Comparison of ENCODE assay signal across 19 mouse cellular contexts in the genomic region with DNA sequence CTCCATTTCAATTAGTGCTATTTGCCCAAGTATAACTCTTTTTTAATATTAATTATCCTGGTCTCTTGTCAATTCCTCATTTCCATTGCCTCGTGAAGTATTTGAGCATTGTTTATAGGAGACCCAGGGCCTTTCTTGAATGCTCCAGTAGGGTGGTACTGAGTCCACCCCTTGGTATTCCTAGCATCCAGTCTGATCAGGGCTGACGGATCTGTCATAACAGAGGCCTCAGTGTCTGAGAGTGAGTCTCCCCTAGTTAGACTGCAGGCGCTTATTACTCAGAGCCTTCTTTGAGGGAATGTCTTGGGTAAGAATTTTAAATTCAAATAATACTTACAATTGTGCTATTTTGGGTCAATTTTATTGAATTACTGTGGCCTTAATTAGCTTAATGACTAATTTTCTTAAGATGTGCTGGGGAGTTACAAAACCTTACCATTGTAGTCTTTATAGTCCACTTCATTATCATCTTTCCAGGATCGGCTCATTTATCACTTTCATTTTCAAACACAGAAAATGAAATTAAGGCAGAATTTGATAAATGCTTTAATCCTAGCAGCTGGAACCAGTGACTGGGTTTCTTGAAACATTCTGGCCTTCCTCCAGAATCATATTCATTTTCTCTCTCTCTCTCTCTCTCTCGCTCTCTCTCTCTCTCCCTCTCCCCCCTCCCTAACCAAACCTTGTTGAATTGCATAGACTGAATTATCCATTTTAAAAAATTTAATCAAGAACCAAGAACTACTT.
DNase-seq lines count a peak whose midpoint lies in the region; ATAC-seq lines count a peak whose summit lies in the region.
"Had no signal": no experiment of that assay in that cellular context is flagged by ENCODE, and none has a peak within 500 bp of the region (broad histone marks: within the 10 kb centered on the region; RNA-seq: fewer than 3 reads in every experiment).

No protein-coding gene starts in this region.

- no peaks in the 10 kb centered on the region for H3K27me3 ChIP-seq in forebrain, embryonic 14.5 days (replicated peaks; ENCODE audit: control insufficient read depth, insufficient read depth, low read length)
- H3K27me3 ChIP-seq in forebrain, embryonic 10.5 days (ENCODE audit: poor library complexity, severe bottlenecking), result no peaks in the 10 kb centered on the region
- H3K27me3 ChIP-seq in hindbrain, embryonic 12.5 days, result no peaks in the 10 kb centered on the region
- no peaks in the 10 kb centered on the region for H3K27me3 ChIP-seq in hindbrain, embryonic 16.5 days (replicated peaks; ENCODE audit: control insufficient read depth, insufficient read depth, low read length)
- no peaks in the 10 kb centered on the region for H3K27me3 ChIP-seq in heart, embryonic 12.5 days (replicated peaks)
- H3K27me3 ChIP-seq: heart, embryonic 15.5 days had no signal

- H3K9me3 ChIP-seq in forebrain, embryonic 14.5 days (replicated peaks; ENCODE audit: control insufficient read depth, low read length), result no peaks in the 10 kb centered on the region
- no peaks in the 10 kb centered on the region for H3K9me3 ChIP-seq in forebrain, embryonic 10.5 days
- H3K9me3 ChIP-seq in hindbrain, embryonic 12.5 days (replicated peaks), result no peaks in the 10 kb centered on the region
- H3K9me3 ChIP-seq in hindbrain, embryonic 16.5 days (ENCODE audit: control insufficient read depth, low read length), result no peaks in the 10 kb centered on the region
- no peaks in the 10 kb centered on the region for H3K9me3 ChIP-seq in heart, embryonic 12.5 days (replicated peaks)
- H3K9me3 ChIP-seq: embryonic facial prominence, embryonic 10.5 days; heart, embryonic 10.5 days; heart, embryonic 15.5 days had no signal

- H3K4me1 ChIP-seq in forebrain, embryonic 14.5 days (ENCODE audit: control insufficient read depth, insufficient read depth, low read length), result peaks cover 9% of the 10 kb centered on the region; the same call in 1 of the 2 replicates
- peaks cover 26% of the 10 kb centered on the region for H3K4me1 ChIP-seq in forebrain, embryonic 10.5 days
- H3K4me1 ChIP-seq in hindbrain, embryonic 12.5 days, result peaks cover 12% of the 10 kb centered on the region
- H3K4me1 ChIP-seq in hindbrain, embryonic 16.5 days (ENCODE audit: control insufficient read depth, insufficient read depth, low read depth, low read length), result peaks cover 10% of the 10 kb centered on the region
- no peaks in the 10 kb centered on the region for H3K4me1 ChIP-seq in heart, embryonic 12.5 days (replicated peaks)
- H3K4me1 ChIP-seq: heart, embryonic 10.5 days; heart, embryonic 15.5 days had no signal

- H3K4me3 ChIP-seq in forebrain, embryonic 14.5 days (ENCODE audit: low read depth, low read length), result no peak overlapping the region
- no peak overlapping the region for H3K4me3 ChIP-seq in forebrain, embryonic 10.5 days
- H3K4me3 ChIP-seq in hindbrain, embryonic 12.5 days, result no peak overlapping the region
- H3K4me3 ChIP-seq in hindbrain, embryonic 16.5 days (ENCODE audit: low read length), result no peak overlapping the region
- no peak overlapping the region for H3K4me3 ChIP-seq in heart, embryonic 12.5 days
- H3K4me3 ChIP-seq: embryonic facial prominence, embryonic 10.5 days; heart, embryonic 10.5 days; heart, embryonic 15.5 days had no signal

- H3K9ac ChIP-seq in forebrain, embryonic 14.5 days (ENCODE audit: low read length), result no peak overlapping the region
- H3K9ac ChIP-seq in hindbrain, embryonic 12.5 days, result no peak overlapping the region
- no peak overlapping the region for H3K9ac ChIP-seq in hindbrain, embryonic 16.5 days (ENCODE audit: low read depth, low read length)
- H3K9ac ChIP-seq in heart, embryonic 12.5 days, result no peak overlapping the region
- H3K9ac ChIP-seq: heart, embryonic 15.5 days; hindbrain, embryonic 14.5 days had no signal

- 0 out of 2 replicates have a peak, but pooled peaks cover 3% of the 10 kb centered on the region for H3K36me3 ChIP-seq in forebrain, embryonic 14.5 days (ENCODE audit: control insufficient read depth, insufficient read depth, low read length)
- H3K36me3 ChIP-seq in forebrain, embryonic 10.5 days (replicated peaks), result no peaks in the 10 kb centered on the region
- no peaks in the 10 kb centered on the region for H3K36me3 ChIP-seq in hindbrain, embryonic 12.5 days
- no peaks in the 10 kb centered on the region for H3K36me3 ChIP-seq in hindbrain, embryonic 16.5 days (ENCODE audit: control insufficient read depth, insufficient read depth, low read length)
- no peaks in the 10 kb centered on the region for H3K36me3 ChIP-seq in heart, embryonic 12.5 days
- H3K36me3 ChIP-seq: embryonic facial prominence, embryonic 10.5 days; heart, embryonic 10.5 days; heart, embryonic 15.5 days had no signal

- no peak overlapping the region for H3K4me2 ChIP-seq in forebrain, embryonic 14.5 days (ENCODE audit: low read length)
- H3K4me2 ChIP-seq in hindbrain, embryonic 12.5 days (replicated peaks), result no peak overlapping the region
- H3K4me2 ChIP-seq in hindbrain, embryonic 16.5 days (ENCODE audit: low read length), result no peak overlapping the region
- H3K4me2 ChIP-seq in heart, embryonic 12.5 days, result no peak overlapping the region
- H3K4me2 ChIP-seq: heart, embryonic 15.5 days; hindbrain, embryonic 14.5 days had no signal

- ATAC-seq in forebrain, embryonic 14.5 days, result peak; percentile 47
- 0 out of 2 replicates have a peak, but pooled peaks have one; percentile 66 for ATAC-seq in hindbrain, embryonic 12.5 days (ENCODE audit: low FRiP score)
- no peak for ATAC-seq in hindbrain, embryonic 16.5 days
- no peak for ATAC-seq in heart, embryonic 12.5 days (ENCODE audit: insufficient number of reproducible peaks, low FRiP score)
- ATAC-seq: intestine, embryonic 16.5 days had no signal

- H3K27ac ChIP-seq in forebrain, embryonic 14.5 days (ENCODE audit: low read depth, low read length), result no peak overlapping the region
- H3K27ac ChIP-seq in forebrain, embryonic 10.5 days, result no peak overlapping the region
- no peak overlapping the region for H3K27ac ChIP-seq in hindbrain, embryonic 12.5 days
- no peak overlapping the region for H3K27ac ChIP-seq in hindbrain, embryonic 16.5 days (ENCODE audit: low read depth, low read length)
- no peak overlapping the region for H3K27ac ChIP-seq in heart, embryonic 12.5 days (ENCODE audit: poor library complexity, severe bottlenecking)
- H3K27ac ChIP-seq: embryonic facial prominence, embryonic 10.5 days; heart, embryonic 10.5 days; heart, embryonic 15.5 days; hindbrain, embryonic 14.5 days had no signal

- 49% methylated on average over 5 of the region's 5 CpGs for WGBS in forebrain, embryonic 14.5 days
- 80% methylated on average over 5 of the region's 5 CpGs for WGBS in forebrain, embryonic 10.5 days
- WGBS in hindbrain, embryonic 12.5 days, result 78% methylated on average over 5 of the region's 5 CpGs
- WGBS in hindbrain, embryonic 16.5 days, result 67% methylated on average over 5 of the region's 5 CpGs
- 84% methylated on average over 5 of the region's 5 CpGs for WGBS in heart, embryonic 12.5 days

- peak; percentile 23 for DNase-seq in forebrain, embryonic 14.5 days (ENCODE audit: low spot score)
- DNase-seq in forebrain, embryonic 10.5 days (ENCODE audit: extremely low spot score, low spot score), result no peak
- peak; percentile 76 for DNase-seq in Muller cell, postnatal 12 days (ENCODE audit: inconsistent ontology term)
- no peak for DNase-seq in spleen, postnatal 36 days (ENCODE audit: low spot score in 2 of 2)
- DNase-seq: adrenal gland, adult 8-10 months; adrenal gland, postnatal 36 days; cerebellum, adult 2 months; cerebellum, postnatal 10 days; gastrocnemius, postnatal 10 days; heart, adult 18-20 months; heart, postnatal 14 days had no signal

Comparison
In these comparisons a context has a peak if more than half of its experiments do, and no peak if none do; other contexts are left out.
1. ATAC-seq: peak in forebrain, embryonic 14.5 days (single experiment) and hindbrain, embryonic 12.5 days (single experiment); none in hindbrain, embryonic 16.5 days (single experiment) and heart, embryonic 12.5 days (single experiment).
2. DNase-seq: peak in forebrain, embryonic 14.5 days (single experiment) and Muller cell, postnatal 12 days (single experiment); none in forebrain, embryonic 10.5 days (single experiment) and spleen, postnatal 36 days (0 of 2).